Mouse (Mus musculus): ENCODE results near the gene Adamts12.

- TF ChIP-seq CTCF (conservative IDR thresholded peaks at IDR 0.05 in 1 of 2, IDR thresholded peaks at IDR 0.05 in 1 of 2; ENCODE audit: low read depth in 2 of 2, low read length in 2 of 2) (no peak), ZC3H11A (IDR thresholded peaks at IDR 0.05; ENCODE audit: low read depth, low read length) (no peak), EP300 (IDR thresholded peaks at IDR 0.05; ENCODE audit: low read length) (no peak), USF2 (conservative IDR thresholded peaks at IDR 0.05; ENCODE audit: low read depth, low read length) (no peak), JUN (IDR thresholded peaks at IDR 0.05; ENCODE audit: insufficient read depth, low read depth, low read length) (no peak)
These were observed 10.7 kb upstream of the Adamts12 start for GRCm38 (mm10) chr15:11053678-11054439.
